Mouse (Mus musculus) hindbrain, embryonic 11.5 days (tissue): ENCODE data around the gene Ankrd55. TPM values are rescaled to one million over a fixed set of nuclear protein-coding genes. Genes with fewer than 3 reads are reported as not detected.
A peak's percentile ranks its signal among the peaks of the same experiment; 100 is the strongest.

Source experiments
- ATAC-seq: fragments of 200-750 bp; cut with Nextera tagmentation; 2 replicates; pipeline ENCODE4 v1.8.0; 2017; ENCODE audit warnings: mild to moderate bottlenecking, moderate TSS enrichment, moderate library complexity; ENCODE audit not compliant: low FRiP score
- DNase-seq: peaks from one replicate; pipeline ENCODE4 v3.0.0-alpha.2; 2015; ENCODE audit warnings: low spot score
- H3K27ac ChIP-seq: fragments of 300-500 bp; sonication (generic); 2 replicates; pipeline ENCODE4 v1.5.1; 2014; ENCODE audit warnings: mild to moderate bottlenecking, low read depth, low read length
- H3K27me3 ChIP-seq: fragments of 300-500 bp; sonication (generic); 2 replicates; pipeline ENCODE4 v1.6.1; 2014; ENCODE audit warnings: mild to moderate bottlenecking, low read length, moderate library complexity, mixed read lengths; ENCODE audit not compliant: control insufficient read depth, insufficient read depth
- H3K36me3 ChIP-seq: fragments of 300-500 bp; sonication (generic); 2 replicates; pipeline ENCODE4 v1.6.1; 2014; ENCODE audit warnings: mild to moderate bottlenecking, low read length, moderate library complexity, mixed read lengths; ENCODE audit not compliant: control insufficient read depth, insufficient read depth
- H3K4me1 ChIP-seq: fragments of 300-500 bp; sonication (generic); replicated peaks from 2 replicates; pipeline ENCODE4 v1.6.1; 2014; ENCODE audit warnings: low read length, mixed read lengths; ENCODE audit not compliant: control insufficient read depth, insufficient read depth
- H3K4me2 ChIP-seq: fragments of 300-500 bp; sonication (generic); replicated peaks from 2 replicates; pipeline ENCODE4 v1.6.1; 2014; ENCODE audit warnings: mild to moderate bottlenecking, low read depth, low read length
- H3K4me3 ChIP-seq: fragments of 300-500 bp; sonication (generic); 2 replicates; pipeline ENCODE4 v1.5.1; 2014; ENCODE audit warnings: low read depth, low read length
- H3K9ac ChIP-seq: fragments of 300-500 bp; sonication (generic); 2 replicates; pipeline ENCODE4 v1.6.1; 2014; ENCODE audit warnings: low read depth, low read length
- H3K9me3 ChIP-seq: fragments of 300-500 bp; sonication (generic); 2 replicates; pipeline ENCODE4 v1.6.1; 2016; ENCODE audit warnings: low read length; ENCODE audit not compliant: control insufficient read depth
- WGBS: fragments of 180-500 bp; shearing (Covaris S2); extraction: QIAGEN DNeasy Blood & Tissue Kit; methylation state at CpG from one replicate; pipeline ENCODE4 v1.1.7; 2014; 5-methylcytosine and 5-hydroxymethylcytosine counted together
- polyA plus RNA-seq: library from polyadenylated mRNA; unstranded; fragments of >200 nt; fragmentation: Nextera tagmentation; extraction: Ambion mirVana; gene quantifications from 2 replicates; pipeline ENCODE4 v1.2.1, GENCODE M21; 2014

Ankrd55 gene
- polyA plus RNA-seq, 1 experiment from 2014 or later: 1.7 TPM

DNA sequence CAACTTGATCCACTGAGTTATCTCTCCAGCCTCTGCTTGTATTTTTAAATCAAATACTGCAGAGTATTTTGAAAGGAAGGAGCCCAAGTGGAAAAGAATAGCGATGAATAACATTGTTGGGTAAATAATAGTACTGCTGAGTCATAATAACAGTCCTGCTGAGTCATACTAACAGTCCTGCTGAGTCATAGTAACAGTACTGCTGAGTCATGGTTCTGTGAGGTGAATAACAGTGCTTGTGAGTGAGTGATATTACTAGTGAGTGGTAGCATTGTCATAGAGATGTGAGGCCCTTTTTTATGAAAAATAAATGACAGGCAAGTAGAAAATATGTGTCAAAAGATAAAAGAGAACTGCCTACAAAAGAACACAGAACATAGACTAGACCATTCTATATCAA, 1.1 kb upstream of the Ankrd55 start:
- Histone ChIP-seq H3K36me3 (no peaks in the 10 kb centered on the region), H3K4me3 (no peak overlapping the region), H3K27ac (no peak overlapping the region), H3K9me3 (no peaks in the 10 kb centered on the region), H3K27me3 (no peaks in the 10 kb centered on the region), H3K4me2 (no peak overlapping the region), H3K4me1 (no peaks in the 10 kb centered on the region), H3K9ac (no peak overlapping the region)
- ATAC-seq (no peak), DNase-seq (no peak)
- 90% methylated on average over 1 of the region's 1 CpGs for WGBS

DNA sequence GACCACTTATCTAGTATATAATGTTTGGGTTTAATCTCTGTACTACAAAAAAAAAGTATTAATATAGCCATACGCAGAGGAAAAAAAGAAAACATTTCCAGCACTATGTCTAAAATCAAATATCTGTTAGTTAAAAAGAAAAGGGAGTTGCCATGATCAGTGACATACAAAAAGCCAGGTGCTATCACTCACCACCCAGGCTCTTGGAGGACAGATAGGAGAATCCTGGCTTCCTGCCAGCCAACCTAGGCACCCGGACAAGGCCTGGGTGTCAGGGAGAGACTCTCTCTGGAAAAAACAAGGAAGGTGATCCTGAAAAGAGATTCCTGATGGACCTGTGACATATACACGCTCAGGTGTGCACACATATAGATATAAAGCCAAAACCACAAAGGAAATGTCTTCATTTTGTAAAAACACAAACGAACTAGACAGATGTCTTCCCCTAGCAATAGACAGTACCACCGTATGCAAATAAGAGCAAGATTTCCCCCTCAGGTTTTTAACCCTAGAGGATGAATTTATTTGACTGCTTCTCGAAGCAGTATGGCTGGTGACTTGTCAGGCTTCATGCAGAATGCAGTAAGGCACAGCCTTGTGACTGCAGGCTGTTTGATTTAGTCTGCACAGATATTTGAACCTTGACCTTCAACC, 553 bp upstream of the Ankrd55 start:
- Histone ChIP-seq H3K4me1 (no peaks in the 10 kb centered on the region), H3K9me3 (no peaks in the 10 kb centered on the region), H3K27me3 (no peaks in the 10 kb centered on the region), H3K36me3 (no peaks in the 10 kb centered on the region), H3K4me2 (peak overlapping the region; percentile 9; the same call in 1 of the 2 replicates), H3K27ac (no peak overlapping the region), H3K4me3 (no peak overlapping the region), H3K9ac (no peak overlapping the region)
- ATAC-seq (no peak; the same call in 1 of the 2 replicates), DNase-seq (no peak)
- WGBS: 64% methylated on average over 6 of the region's 6 CpGs

DNA sequence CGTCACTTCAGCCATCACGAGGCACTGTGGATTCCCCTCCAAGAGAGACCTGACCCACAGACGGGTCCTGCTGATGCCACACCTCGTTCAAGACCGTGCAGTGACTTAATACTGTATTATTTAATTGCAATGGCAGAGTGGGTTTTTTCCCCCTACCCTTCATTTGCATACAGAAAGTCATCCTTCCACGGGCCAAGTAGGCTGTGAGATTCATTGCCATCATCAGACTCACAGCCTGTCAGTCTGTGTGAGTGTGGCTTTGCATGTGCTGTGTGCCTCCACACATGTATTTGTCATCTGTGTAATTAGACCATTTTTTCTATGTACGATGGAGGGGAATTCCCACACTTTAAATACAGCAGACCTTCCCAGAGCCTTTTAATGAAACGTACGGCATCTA, 1.1 kb downstream of the Ankrd55 start:
- Histone ChIP-seq H3K36me3 (no peaks in the 10 kb centered on the region), H3K9ac (no peak overlapping the region), H3K27ac (no peak overlapping the region), H3K9me3 (no peaks in the 10 kb centered on the region), H3K4me1 (no peaks in the 10 kb centered on the region), H3K4me3 (no peak overlapping the region), H3K4me2 (no peak overlapping the region), H3K27me3 (no peaks in the 10 kb centered on the region)
- 78% methylated on average over 9 of the region's 9 CpGs for WGBS
- DNase-seq: no peak
- no peak for ATAC-seq

DNA sequence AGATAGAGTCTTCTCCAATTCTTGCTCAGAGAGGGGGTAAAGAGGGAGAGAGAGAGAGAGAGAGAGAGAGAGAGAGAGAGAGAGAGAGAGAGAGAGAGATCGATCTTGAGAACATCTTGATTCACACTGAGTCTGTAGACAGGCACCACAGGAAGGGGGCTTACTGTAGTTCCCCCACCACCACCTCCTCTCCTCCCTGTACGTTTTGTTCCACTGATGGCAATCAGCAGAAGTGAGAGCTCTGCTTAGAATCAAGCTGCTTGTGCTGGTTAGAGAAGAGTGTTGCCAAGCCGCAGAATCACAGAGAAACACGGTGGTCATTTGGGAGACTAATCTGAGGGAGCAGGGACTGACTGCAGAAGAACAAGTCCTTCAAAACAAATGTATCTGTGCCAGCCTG, 1.7 kb downstream of the Ankrd55 start:
- Histone ChIP-seq H3K4me3 (no peak overlapping the region), H3K9ac (no peak overlapping the region), H3K36me3 (no peaks in the 10 kb centered on the region), H3K27ac (no peak overlapping the region), H3K4me2 (no peak overlapping the region), H3K27me3 (no peaks in the 10 kb centered on the region), H3K9me3 (no peaks in the 10 kb centered on the region), H3K4me1 (no peaks in the 10 kb centered on the region)
- DNase-seq (no peak), ATAC-seq (no peak)
- 67% methylated on average over 4 of the region's 4 CpGs for WGBS

DNA sequence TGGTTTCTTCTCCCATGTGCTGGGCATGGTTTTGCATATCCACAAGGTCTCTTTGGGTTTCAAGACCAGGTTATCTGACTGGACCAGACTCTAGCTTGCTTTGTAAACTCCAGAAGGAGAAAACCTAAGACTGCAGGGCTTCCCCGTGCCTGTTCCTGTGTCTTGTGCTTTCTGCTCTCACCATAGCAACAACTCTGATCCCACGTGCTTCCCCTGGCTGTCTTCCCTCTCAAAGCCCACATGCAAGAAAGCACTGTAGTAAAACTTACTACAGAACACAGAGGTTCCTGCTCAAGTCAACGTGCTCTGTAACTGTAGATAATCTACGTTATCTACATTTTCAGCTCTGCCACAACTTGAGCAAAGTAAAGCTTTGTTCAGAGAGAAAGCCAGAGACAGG, 4.2 kb downstream of the Ankrd55 start:
- no peak overlapping the region for H3K4me3 ChIP-seq
- no peak overlapping the region for H3K4me2 ChIP-seq
- no peak for ATAC-seq
- DNase-seq: no peak
- H3K27ac ChIP-seq: no peak overlapping the region
- H3K27me3 ChIP-seq: no peaks in the 10 kb centered on the region
- H3K9ac ChIP-seq: no peak overlapping the region
- no peaks in the 10 kb centered on the region for H3K36me3 ChIP-seq
- H3K9me3 ChIP-seq: no peaks in the 10 kb centered on the region
- 81% methylated on average over 4 of the region's 4 CpGs for WGBS
- no peaks in the 10 kb centered on the region for H3K4me1 ChIP-seq

- Histone ChIP-seq H3K27me3 (no peaks in the 10 kb centered on the region), H3K4me3 (no peak overlapping the region), H3K36me3 (no peaks in the 10 kb centered on the region), H3K9me3 (no peaks in the 10 kb centered on the region), H3K9ac (no peak overlapping the region), H3K4me1 (no peaks in the 10 kb centered on the region), H3K27ac (no peak overlapping the region), H3K4me2 (no peak overlapping the region)
- DNase-seq (no peak), ATAC-seq (no peak)
- WGBS: 91% methylated on average over 6 of the region's 6 CpGs
These were observed 4.8 kb downstream of the Ankrd55 start for GRCm38 (mm10) chr13:112293092-112293491.

GRCm38 (mm10) chr13:112294446-112294845, 6.2 kb downstream of the Ankrd55 start:
- no peak overlapping the region for H3K4me3 ChIP-seq
- no peak for ATAC-seq
- H3K9ac ChIP-seq: no peak overlapping the region
- no peaks in the 10 kb centered on the region for H3K27me3 ChIP-seq
- no peaks in the 10 kb centered on the region for H3K36me3 ChIP-seq
- H3K9me3 ChIP-seq: no peaks in the 10 kb centered on the region
- H3K27ac ChIP-seq: no peak overlapping the region
- no peaks in the 10 kb centered on the region for H3K4me1 ChIP-seq
- 96% methylated on average over 6 of the region's 6 CpGs for WGBS
- no peak for DNase-seq
- H3K4me2 ChIP-seq: no peak overlapping the region

- no peak overlapping the region for H3K9ac ChIP-seq
- ATAC-seq (no peak), DNase-seq (no peak)
- H3K27me3 ChIP-seq: no peaks in the 10 kb centered on the region
- H3K4me2 ChIP-seq: no peak overlapping the region
- 95% methylated on average over 6 of the region's 6 CpGs for WGBS
- H3K36me3 ChIP-seq: no peaks in the 10 kb centered on the region
- H3K9me3 ChIP-seq: no peaks in the 10 kb centered on the region
- H3K4me3 ChIP-seq: no peak overlapping the region
- H3K4me1 ChIP-seq: no peaks in the 10 kb centered on the region
- H3K27ac ChIP-seq: no peak overlapping the region
These were observed 9.5 kb downstream of the Ankrd55 start for GRCm38 (mm10) chr13:112297781-112298180.

DNA sequence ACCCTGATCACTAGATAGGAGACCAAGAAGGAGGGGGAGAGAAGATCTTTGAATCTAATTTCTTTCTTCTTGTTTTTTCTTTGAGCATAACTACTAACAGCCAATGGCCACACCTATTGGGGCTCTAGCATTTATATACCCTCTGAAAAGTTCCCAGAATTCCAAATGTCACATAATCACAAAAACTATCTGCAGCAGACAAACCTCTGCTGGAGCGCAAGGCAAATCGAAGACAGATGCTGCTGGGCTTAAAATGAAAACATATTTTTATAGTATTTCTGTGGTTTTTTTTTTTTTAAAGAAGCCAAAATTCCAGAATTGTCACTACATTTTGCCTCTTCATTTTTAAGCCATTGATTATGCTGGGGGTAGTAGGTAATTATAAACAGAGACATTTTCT, 15.2 kb downstream of the Ankrd55 start:
- H3K4me1 ChIP-seq: no peaks in the 10 kb centered on the region
- 83% methylated on average over 2 of the region's 2 CpGs for WGBS

More for the DNA sequence above, 15.2 kb downstream of the Ankrd55 start:
- no peaks in the 10 kb centered on the region for H3K9me3 ChIP-seq
- no peaks in the 10 kb centered on the region for H3K36me3 ChIP-seq
- DNase-seq (no peak), ATAC-seq (no peak)
- H3K4me2 ChIP-seq: no peak overlapping the region
- no peak overlapping the region for H3K9ac ChIP-seq
- H3K27me3 ChIP-seq: no peaks in the 10 kb centered on the region
- no peak overlapping the region for H3K4me3 ChIP-seq
- H3K27ac ChIP-seq: no peak overlapping the region
